ENCODE assay signal across 9 mouse cellular contexts in genomic region chr3:69859858-69860588, GRCm38 (mm10). TPM values are rescaled to one million over a fixed set of nuclear protein-coding genes. Genes with fewer than 3 reads are reported as not detected.
DNase-seq lines count a peak whose midpoint lies in the region; ATAC-seq lines count a peak whose summit lies in the region.
"Had no signal": no experiment of that assay in that cellular context is flagged by ENCODE, and none has a peak within 500 bp of the region (broad histone marks: within the 10 kb centered on the region; RNA-seq: fewer than 3 reads in every experiment).

Gene Sptssb (minus strand): TSS chr3:69859940.

- peak within 1 kb of the TSS; percentile 51 for H3K9ac ChIP-seq in heart, embryonic 16.5 days (ENCODE audit: low read length)
- peak within 1 kb of the TSS; percentile 8 for H3K9ac ChIP-seq in embryonic facial prominence, embryonic 12.5 days
- peak within 1 kb of the TSS; percentile 60 for H3K9ac ChIP-seq in intestine, embryonic 16.5 days (ENCODE audit: low read depth, low read length)
- H3K9ac ChIP-seq in limb, embryonic 12.5 days (replicated peaks), result peak within 1 kb of the TSS; percentile 52
- peak within 1 kb of the TSS; percentile 61 for H3K9ac ChIP-seq in midbrain, embryonic 13.5 days (replicated peaks)

- no peak within 1 kb of the TSS for H3K27ac ChIP-seq in heart, embryonic 16.5 days (ENCODE audit: low read length)
- no peak within 1 kb of the TSS for H3K27ac ChIP-seq in embryonic facial prominence, embryonic 12.5 days
- H3K27ac ChIP-seq in intestine, embryonic 16.5 days (ENCODE audit: low read length), result peak within 1 kb of the TSS; percentile 65
- no peak within 1 kb of the TSS for H3K27ac ChIP-seq in limb, embryonic 12.5 days
- H3K27ac ChIP-seq in midbrain, embryonic 13.5 days, result no peak within 1 kb of the TSS

- H3K4me2 ChIP-seq in heart, embryonic 16.5 days (ENCODE audit: low read depth, low read length), result peak within 1 kb of the TSS; percentile 87
- H3K4me2 ChIP-seq in embryonic facial prominence, embryonic 12.5 days (replicated peaks), result peak within 1 kb of the TSS; percentile 95
- H3K4me2 ChIP-seq in intestine, embryonic 16.5 days (ENCODE audit: low read depth, low read length), result peak within 1 kb of the TSS; percentile 93
- peak within 1 kb of the TSS; percentile 97 for H3K4me2 ChIP-seq in limb, embryonic 12.5 days
- peak within 1 kb of the TSS; percentile 97 for H3K4me2 ChIP-seq in midbrain, embryonic 13.5 days (replicated peaks)

- 2% methylated on average over 23 of the region's 24 CpGs for WGBS in heart, embryonic 16.5 days
- under 1% methylated on average over 24 of the region's 24 CpGs for WGBS in embryonic facial prominence, embryonic 12.5 days
- WGBS in intestine, embryonic 16.5 days, result 2% methylated on average over 24 of the region's 24 CpGs
- 2% methylated on average over 24 of the region's 24 CpGs for WGBS in limb, embryonic 12.5 days
- 2% methylated on average over 24 of the region's 24 CpGs for WGBS in midbrain, embryonic 13.5 days

- peaks cover 8% of the 10 kb centered on the region; the same call in 1 of the 2 replicates for H3K27me3 ChIP-seq in heart, embryonic 16.5 days (ENCODE audit: control insufficient read depth, insufficient read depth, low read length)
- H3K27me3 ChIP-seq in embryonic facial prominence, embryonic 12.5 days, result peaks cover 9% of the 10 kb centered on the region
- H3K27me3 ChIP-seq in intestine, embryonic 16.5 days (replicated peaks; ENCODE audit: control insufficient read depth, insufficient read depth, low read length), result no peaks in the 10 kb centered on the region
- peaks cover 25% of the 10 kb centered on the region for H3K27me3 ChIP-seq in limb, embryonic 12.5 days
- peaks cover 18% of the 10 kb centered on the region; the same call in 1 of the 2 replicates for H3K27me3 ChIP-seq in midbrain, embryonic 13.5 days

- DNase-seq in heart, postnatal 10 days, result no peak
- DNase-seq in urinary bladder, postnatal 14 days (ENCODE audit: low spot score), result peak; percentile 78

- H3K36me3 ChIP-seq in heart, embryonic 16.5 days (ENCODE audit: control insufficient read depth, insufficient read depth), result no peaks in the 10 kb centered on the region
- no peaks in the 10 kb centered on the region for H3K36me3 ChIP-seq in embryonic facial prominence, embryonic 12.5 days
- no peaks in the 10 kb centered on the region for H3K36me3 ChIP-seq in intestine, embryonic 16.5 days (ENCODE audit: control insufficient read depth, insufficient read depth, low read length)
- H3K36me3 ChIP-seq in limb, embryonic 12.5 days, result no peaks in the 10 kb centered on the region
- H3K36me3 ChIP-seq in midbrain, embryonic 13.5 days, result no peaks in the 10 kb centered on the region

- no peaks in the 10 kb centered on the region for H3K9me3 ChIP-seq in heart, embryonic 16.5 days (replicated peaks; ENCODE audit: control insufficient read depth, low read length)
- no peaks in the 10 kb centered on the region for H3K9me3 ChIP-seq in embryonic facial prominence, embryonic 12.5 days
- H3K9me3 ChIP-seq in intestine, embryonic 16.5 days (ENCODE audit: control insufficient read depth, low read length), result no peaks in the 10 kb centered on the region
- H3K9me3 ChIP-seq in limb, embryonic 12.5 days, result no peaks in the 10 kb centered on the region
- no peaks in the 10 kb centered on the region for H3K9me3 ChIP-seq in midbrain, embryonic 13.5 days

- no peak for ATAC-seq in heart, embryonic 16.5 days (replicated peaks; ENCODE audit: extremely low read depth, insufficient read depth, low FRiP score)
- peak; percentile 64; the same call in 1 of the 2 replicates for ATAC-seq in embryonic facial prominence, embryonic 12.5 days (ENCODE audit: insufficient number of reproducible peaks, insufficient read depth, low FRiP score, low TSS enrichment)
- peak; percentile 94 for ATAC-seq in intestine, embryonic 16.5 days
- no peak; the same call in 1 of the 2 replicates for ATAC-seq in limb, embryonic 12.5 days (ENCODE audit: insufficient number of reproducible peaks, insufficient read depth, low FRiP score, low TSS enrichment, low read depth)
- peak; percentile 72 for ATAC-seq in midbrain, embryonic 13.5 days
- no peak for ATAC-seq in CD4-positive, CD25-positive, alpha-beta regulatory T cell, adult 4 months

- H3K4me3 ChIP-seq in heart, embryonic 16.5 days (ENCODE audit: low read length), result peak within 1 kb of the TSS; percentile 57
- H3K4me3 ChIP-seq in embryonic facial prominence, embryonic 12.5 days, result peak within 1 kb of the TSS; percentile 46
- H3K4me3 ChIP-seq in intestine, embryonic 16.5 days (ENCODE audit: low read length), result peak within 1 kb of the TSS; percentile 56
- H3K4me3 ChIP-seq in limb, embryonic 12.5 days (replicated peaks), result peak within 1 kb of the TSS; percentile 48
- peak within 1 kb of the TSS; percentile 60 for H3K4me3 ChIP-seq in midbrain, embryonic 13.5 days (replicated peaks)

- H3K4me1 ChIP-seq in heart, embryonic 16.5 days (ENCODE audit: control insufficient read depth, insufficient read depth, low read length), result peaks cover 4% of the 10 kb centered on the region
- 0 out of 2 replicates have a peak, but pooled peaks cover 4% of the 10 kb centered on the region for H3K4me1 ChIP-seq in embryonic facial prominence, embryonic 12.5 days
- H3K4me1 ChIP-seq in intestine, embryonic 16.5 days (ENCODE audit: control insufficient read depth, insufficient read depth, low read length), result peaks cover 14% of the 10 kb centered on the region
- peaks cover 8% of the 10 kb centered on the region; the same call in 1 of the 2 replicates for H3K4me1 ChIP-seq in limb, embryonic 12.5 days (replicated peaks)
- peaks cover 17% of the 10 kb centered on the region for H3K4me1 ChIP-seq in midbrain, embryonic 13.5 days (replicated peaks)

- intact Hi-C loops in heart, postnatal 10 days (cut with DNase I), result no loop called here

RNA-seq across cellular contexts. Expression of gene Sptssb, which starts in this region (rescaled TPM):
- polyA plus RNA-seq in heart, embryonic 16.5 days (2015; fragmentation: Nextera tagmentation; extraction: Ambion mirVana), result 2.6 and 6.6 TPM in 2 replicates
- total RNA-seq in heart, postnatal 10 days (2021), result not detected
- polyA plus RNA-seq in embryonic facial prominence, embryonic 12.5 days (2016; fragmentation: Nextera tagmentation; extraction: Ambion mirVana), result 1.0 and 1.1 TPM in 2 replicates
- 6.5 and 8.0 TPM in 2 replicates for polyA plus RNA-seq in intestine, embryonic 16.5 days (2015; fragmentation: Nextera tagmentation; extraction: Ambion mirVana)
- polyA plus RNA-seq in limb, embryonic 12.5 days (2016; fragmentation: Nextera tagmentation; extraction: Ambion mirVana), result 0.19 TPM in 1 of 2 replicates, not detected in the other
- polyA plus RNA-seq in midbrain, embryonic 13.5 days (2015; fragmentation: Nextera tagmentation; extraction: Ambion mirVana), result 0.19 and 0.26 TPM in 2 replicates
- polyA plus RNA-seq in CD4-positive, CD25-positive, alpha-beta regulatory T cell, adult 4 months (2017; shearing (Covaris generic)), result not detected
- total RNA-seq: MEL had no signal

Comparison
In these comparisons a context has a peak if more than half of its experiments do, and no peak if none do; other contexts are left out.
1. Peak in ATAC-seq, H3K4me3 ChIP-seq, H3K9ac ChIP-seq and H3K4me2 ChIP-seq in midbrain, embryonic 13.5 days; RNA of the gene not detected or under 1 TPM.
2. ATAC-seq: peak in embryonic facial prominence, embryonic 12.5 days (single experiment) and intestine, embryonic 16.5 days (single experiment); none in heart, embryonic 16.5 days (single experiment), limb, embryonic 12.5 days (single experiment) and CD4-positive, CD25-positive, alpha-beta regulatory T cell, adult 4 months (single experiment).
3. H3K9ac ChIP-seq: peak in every context shown above with its lines; median percentile 61 in midbrain, embryonic 13.5 days; 60 in intestine, embryonic 16.5 days; 52 in limb, embryonic 12.5 days; 51 in heart, embryonic 16.5 days; 8 in embryonic facial prominence, embryonic 12.5 days.
4. Peak in every context shown above with its lines, with median percentiles within 50 percentile points of each other: H3K4me2 ChIP-seq and H3K4me3 ChIP-seq.